Mouse (Mus musculus) adrenal gland, postnatal 10 days (tissue): Measurements from ENCODE around the gene Adprhl1. TPM values are rescaled to one million over a fixed set of nuclear protein-coding genes. Genes with fewer than 3 reads are reported as not detected.

Experiments used
- DNase-seq: peaks from one replicate; pipeline ENCODE4 v3.0.0; 2021; ENCODE audit warnings: mixed read lengths
- long read RNA-seq, 2 experiments: library from polyadenylated mRNA; stranded (forward); transcript quantifications; one replicate each; pipeline ENCODE4 v2.0.0; 2021
- total RNA-seq, 2 experiments: library from RNA; stranded (reverse); gene quantifications; 2 replicates each; pipeline ENCODE4 v1.2.3; 2021

Gene Adprhl1
- total RNA-seq = 1 to 10 TPM; 2.2 to 9.3 TPM
- long read RNA-seq, experiment 1, partial matches to known transcripts = 0 of 4 reads
- long read RNA-seq, experiment 1, other reads (novel, unspliced or antisense) = 0 of 4 reads
- long read RNA-seq, experiment 2 = 0 reads

- DNase-seq = peak; percentile 86
These were observed at the start of gene Adprhl1 for GRCm38 (mm10) chr8:13254019-13254418. Gene Adprhl1 (minus strand): TSS chr8:13254162.

DNA sequence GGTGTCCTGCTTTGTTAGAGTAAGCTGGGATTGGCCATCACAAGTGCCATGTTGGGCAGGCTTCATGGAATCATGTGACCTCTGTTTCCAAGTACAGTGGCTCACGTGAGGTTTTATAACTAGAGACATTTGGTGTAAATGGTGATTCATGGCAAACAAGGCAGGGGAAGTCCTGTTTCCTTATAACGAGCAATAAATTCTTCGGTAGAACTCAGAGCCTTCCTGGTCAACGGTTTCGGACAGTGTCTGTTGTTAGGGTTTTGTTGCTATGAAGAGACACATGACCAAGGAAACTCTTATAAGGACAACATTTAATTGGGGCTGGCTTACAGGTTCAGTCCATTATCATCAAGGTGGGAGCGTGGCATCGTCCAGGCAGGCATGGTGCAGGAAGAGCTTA lies 47.1 kb upstream of the Adprhl1 start:
- no peak for DNase-seq

- DNase-seq = no peak
These were observed 45.6 kb upstream of the Adprhl1 start for GRCm38 (mm10) chr8:13299571-13299970.

- DNase-seq = no peak
These were observed 39.9 kb upstream of the Adprhl1 start for GRCm38 (mm10) chr8:13293677-13294470.

GRCm38 (mm10) chr8:13292364-13292763 lies 38.4 kb upstream of the Adprhl1 start:
- peak; percentile 88 for DNase-seq

- DNase-seq = no peak
These were observed 34.7 kb upstream of the Adprhl1 start for GRCm38 (mm10) chr8:13288646-13289045.

- DNase-seq = peak; percentile 95
These were observed 34.0 kb upstream of the Adprhl1 start, which contains the start of the genes Dcun1d2 and Tmco3 for GRCm38 (mm10) chr8:13287692-13288623. Gene Dcun1d2 (minus strand): TSS chr8:13288131. Gene Tmco3 (plus strand): TSS chr8:13288190.

GRCm38 (mm10) chr8:13287304-13287691 lies 33.3 kb upstream of the Adprhl1 start:
- peak; percentile 95 for DNase-seq

- DNase-seq = no peak
These were observed 29.2 kb upstream of the Adprhl1 start for GRCm38 (mm10) chr8:13283200-13283599.

DNA sequence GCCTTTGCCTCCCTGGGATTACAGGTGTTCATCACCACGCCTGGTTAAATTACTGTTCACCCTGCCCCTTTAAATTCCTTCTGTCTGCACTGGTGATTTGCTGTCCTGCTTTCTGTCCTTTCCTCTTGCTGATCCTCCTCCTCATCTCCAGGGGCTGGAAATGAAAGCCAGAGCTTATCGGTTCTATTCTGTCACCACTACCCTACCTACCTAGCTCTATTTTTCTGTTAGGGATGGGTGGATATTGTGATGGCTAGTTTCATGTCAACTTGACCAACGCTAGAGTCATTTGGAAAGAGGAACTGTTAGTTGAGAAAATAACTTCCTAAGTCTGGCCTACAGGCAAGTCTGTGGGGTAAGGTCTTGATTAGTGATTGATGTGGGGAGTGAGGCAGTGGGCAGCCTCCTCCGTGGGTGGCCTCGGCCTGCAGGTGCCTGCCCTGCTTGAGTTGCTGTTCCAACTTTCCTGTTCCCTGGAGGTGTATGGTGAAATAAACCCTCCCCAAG lies 23.0 kb upstream of the Adprhl1 start:
- no peak for DNase-seq

DNA sequence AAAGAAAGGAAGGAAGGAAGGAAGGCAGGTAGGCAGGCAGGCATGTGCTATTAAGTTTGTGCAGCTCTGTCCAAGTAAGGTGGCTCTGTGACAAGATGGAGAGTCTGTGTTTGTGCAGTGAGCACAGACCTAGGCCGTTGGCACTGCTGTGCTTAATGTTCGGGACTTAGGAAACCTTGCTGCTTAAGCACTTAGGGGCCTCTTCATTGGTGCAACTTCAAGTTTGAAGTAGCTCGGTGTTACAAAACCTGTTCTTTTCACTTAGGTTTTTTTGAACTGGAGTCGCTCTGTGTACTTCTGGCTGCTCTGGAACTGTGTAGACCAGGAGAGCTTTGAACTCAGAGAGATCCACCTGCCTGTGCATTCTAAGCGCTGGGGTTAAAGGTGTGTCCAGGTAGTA lies 18.9 kb upstream of the Adprhl1 start:
- no peak for DNase-seq

GRCm38 (mm10) chr8:13267566-13267965 lies 13.6 kb upstream of the Adprhl1 start:
- no peak for DNase-seq

DNA sequence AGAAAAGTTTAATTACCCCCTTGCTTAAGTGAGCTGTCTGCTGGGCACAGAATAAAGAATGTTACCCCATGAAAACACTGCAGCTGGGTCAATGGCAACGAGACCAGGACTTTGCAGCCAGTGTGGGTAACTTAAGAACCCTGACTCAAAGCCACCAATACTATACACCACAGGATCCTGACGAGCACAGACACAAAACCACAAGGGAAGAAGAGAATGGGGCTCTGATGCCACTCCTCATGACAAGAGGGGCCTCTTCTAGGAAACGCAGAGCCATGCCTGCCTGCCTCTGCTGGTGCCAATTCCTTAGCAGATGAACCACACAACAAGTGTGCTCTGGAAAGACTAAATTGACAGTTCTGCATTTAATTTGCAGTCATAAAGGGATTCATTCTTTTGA lies 9.4 kb upstream of the Adprhl1 start:
- DNase-seq = no peak

DNA sequence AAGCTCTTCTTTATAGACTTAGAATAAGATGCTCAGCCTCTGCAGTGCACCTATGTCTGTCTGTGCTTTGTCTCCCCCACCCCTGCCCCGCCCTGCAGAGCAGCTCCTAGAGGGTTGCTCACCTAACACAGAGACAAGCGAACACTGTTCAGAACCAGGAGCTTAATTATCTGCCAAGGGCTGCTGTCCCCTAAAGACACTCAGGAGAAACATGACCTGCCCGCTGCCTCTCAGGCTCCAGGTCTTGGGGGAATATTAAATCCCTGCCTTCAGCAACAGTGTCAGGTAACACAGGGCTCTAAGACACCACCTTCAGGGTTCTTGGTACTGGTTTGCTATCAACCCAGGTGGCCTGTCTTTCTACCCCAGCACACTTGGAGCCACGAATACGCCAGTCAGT lies 549 bp downstream of the Adprhl1 start:
- no peak for DNase-seq

DNA sequence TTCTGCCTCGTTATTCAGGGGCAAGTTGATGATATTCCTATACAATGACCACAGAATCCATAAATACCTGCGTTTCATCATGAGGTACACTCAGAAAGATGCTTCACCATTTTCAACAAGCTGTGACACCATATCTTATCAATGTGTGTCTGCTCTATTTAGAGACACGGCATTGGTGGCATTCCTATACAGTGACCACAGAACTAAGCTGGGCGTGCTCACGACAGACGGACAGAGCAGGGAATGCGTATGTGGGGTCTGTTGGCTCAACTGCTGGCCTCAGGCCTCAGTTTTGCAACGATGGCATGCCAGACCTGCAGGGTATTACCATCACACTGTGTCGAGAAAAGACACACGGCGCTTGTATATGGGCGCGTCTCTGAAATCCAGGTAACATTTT lies 1.1 kb downstream of the Adprhl1 start:
- DNase-seq = no peak

DNA sequence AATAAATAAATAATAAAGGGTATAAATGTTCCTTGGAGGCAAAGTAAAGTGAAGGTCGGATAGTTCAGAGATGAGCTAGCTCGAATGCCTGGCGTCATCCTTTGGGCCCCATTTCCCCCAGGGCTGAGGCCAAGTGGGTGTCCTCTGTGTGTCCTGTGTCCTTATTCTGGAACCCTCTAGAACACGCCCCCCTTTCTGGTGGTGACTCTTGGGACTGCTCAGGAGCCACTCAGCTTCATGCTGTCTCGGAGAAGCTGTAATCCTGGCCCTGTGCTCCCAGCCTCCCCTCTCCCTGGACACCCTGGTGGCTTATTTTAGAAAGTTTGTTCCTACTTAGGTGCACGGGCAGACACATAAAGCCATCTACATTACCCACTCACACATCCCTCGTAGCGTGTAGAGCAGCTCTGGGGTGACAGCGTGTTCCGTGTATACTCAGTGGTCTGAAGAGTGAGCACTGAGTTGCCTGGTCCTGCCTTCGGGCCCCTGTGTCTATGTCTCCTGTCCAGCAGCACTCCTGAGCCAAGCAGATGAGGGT lies 9.6 kb downstream of the Adprhl1 start:
- no peak for DNase-seq

DNA sequence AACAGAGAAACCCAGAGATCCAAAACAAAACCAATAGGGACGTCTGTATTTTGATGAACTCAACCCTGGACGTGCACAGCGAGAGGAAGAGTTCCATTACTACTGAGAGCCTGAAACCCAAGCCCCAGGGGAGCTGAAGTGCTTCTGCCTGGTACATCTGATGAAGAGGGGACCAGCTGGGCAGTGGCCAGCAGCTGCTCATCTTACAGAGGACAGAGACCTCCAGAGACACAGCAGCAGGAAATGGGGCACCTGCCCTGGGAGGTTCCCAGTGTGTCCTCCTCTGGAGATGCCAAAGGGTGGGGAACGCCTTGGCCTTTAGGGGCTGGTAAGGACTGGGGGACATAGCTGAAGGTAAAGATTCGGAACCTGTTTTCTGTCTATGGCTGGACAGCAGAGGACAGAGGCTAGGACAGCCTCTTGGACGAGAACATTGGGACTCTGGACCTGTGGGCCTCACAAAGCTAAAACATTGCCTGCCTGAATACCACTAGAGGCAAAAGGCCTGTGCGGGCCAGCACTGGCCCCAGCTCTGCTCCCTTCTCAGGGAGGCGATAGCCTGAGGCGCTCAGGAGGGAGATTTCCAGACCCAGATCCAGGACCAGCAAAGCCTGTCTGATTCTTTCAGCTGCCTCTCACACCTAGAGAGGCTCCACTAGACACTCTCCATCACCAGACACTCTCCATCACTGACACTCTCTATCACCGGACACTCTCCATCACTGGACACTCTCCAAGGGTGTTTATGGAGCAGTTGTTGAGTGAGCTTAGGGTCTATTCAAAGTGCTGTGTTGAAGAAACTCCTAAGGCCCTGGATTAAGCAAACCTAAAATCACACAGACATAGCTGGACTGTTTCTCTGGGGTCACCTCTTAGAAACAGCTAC lies 10.7 kb downstream of the Adprhl1 start:
- no peak for DNase-seq

DNA sequence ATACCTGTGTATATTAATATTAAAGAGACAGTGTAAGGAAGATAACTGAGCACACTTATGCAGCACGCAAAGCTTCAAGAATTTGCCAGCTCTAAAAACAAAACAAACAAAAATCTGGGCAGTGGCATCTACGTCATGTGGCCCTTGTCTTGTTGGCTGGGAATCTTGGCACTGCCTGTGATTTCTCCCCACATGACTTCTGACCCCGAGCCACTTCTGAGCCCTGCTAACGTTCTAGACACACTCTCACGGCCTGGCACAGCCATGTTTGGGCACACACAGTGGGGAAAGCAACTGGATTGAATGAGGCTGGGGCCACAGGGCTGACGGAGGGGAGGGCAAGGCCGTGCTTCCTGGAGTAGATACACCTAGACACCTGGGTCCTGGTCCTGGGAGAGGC lies 13.3 kb downstream of the Adprhl1 start:
- DNase-seq = peak; percentile 39

DNA sequence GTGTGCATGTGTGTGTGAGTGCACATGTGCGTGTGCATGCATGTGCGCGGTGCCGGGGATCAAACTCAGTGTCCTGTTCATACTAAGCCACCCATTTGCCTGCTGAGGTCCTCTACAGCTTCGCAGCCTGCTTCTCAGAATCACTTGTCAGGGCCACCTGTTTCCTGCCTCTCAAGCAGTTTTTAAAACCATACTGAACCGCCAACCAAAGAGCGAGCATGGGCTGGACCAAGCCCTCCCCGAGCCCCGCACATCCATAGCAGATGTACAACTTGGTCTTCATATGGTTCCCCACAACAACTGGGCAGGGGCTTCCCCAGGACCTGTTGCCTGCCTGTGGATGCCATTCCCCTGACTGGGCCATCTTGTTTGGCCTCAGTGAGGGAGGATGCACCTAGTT lies 13.9 kb downstream of the Adprhl1 start:
- no peak for DNase-seq

- no peak for DNase-seq
These were observed 19.2 kb downstream of the Adprhl1 start for GRCm38 (mm10) chr8:13234803-13235202.

DNA sequence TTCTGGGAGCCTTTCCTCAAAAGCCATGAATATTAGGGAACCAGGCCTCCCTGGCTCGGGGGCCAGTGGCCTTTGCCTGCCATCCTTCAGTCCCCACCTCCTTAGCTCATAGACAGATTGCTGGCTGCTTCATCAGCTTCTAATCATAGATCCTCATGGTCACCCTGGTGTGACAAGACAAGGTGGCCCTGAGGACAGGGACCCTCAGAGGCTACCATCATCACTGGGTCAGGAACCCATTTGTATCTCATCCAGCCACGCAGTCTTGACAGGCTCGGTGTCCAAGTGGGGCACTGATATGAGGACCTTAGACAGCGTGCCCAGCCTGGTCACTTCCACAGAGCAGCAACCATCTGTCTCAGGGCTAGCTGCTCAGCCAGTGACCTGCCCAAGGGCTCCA lies 23.5 kb downstream of the Adprhl1 start:
- no peak for DNase-seq
